Mouse (Mus musculus) cerebellum, adult 2 months (tissue): ENCODE results near the gene Fam174b.

Experiments used
- CTCF ChIP-seq: fragments of 200-500 bp; IDR thresholded peaks from 2 replicates; pipeline ENCODE4 v1.5.1; 2011; ENCODE audit warnings: low read depth, mild to moderate bottlenecking, control low read depth, low read length, moderate library complexity, borderline replicate concordance; ENCODE audit not compliant: insufficient read depth
- POLR2A ChIP-seq: fragments of 200-500 bp; IDR thresholded peaks from 2 replicates; pipeline ENCODE4 v1.6.1; 2011; ENCODE audit warnings: low read length, control low read depth, borderline replicate concordance; ENCODE audit not compliant: insufficient read depth

- TF ChIP-seq CTCF (no peak), POLR2A (no peak)
Measured at GRCm38 (mm10) chr7:73764679-73765078, 24.6 kb downstream of the Fam174b start.
